Mouse (Mus musculus) lung, embryonic 15.5 days (tissue): ENCODE results near the gene 1500011B03Rik. TPM values are rescaled to one million over a fixed set of nuclear protein-coding genes. Genes with fewer than 3 reads are reported as not detected.
"Not testable (repeated sequence)": the region's sequence is repeated elsewhere in the genome, so short reads cannot be mapped to it uniquely, and the experiment has no call there.

ENCODE experiments used
- ATAC-seq: fragments of 200-750 bp; cut with Nextera tagmentation; 2 replicates; pipeline ENCODE4 v1.8.0; 2017; ENCODE audit warnings: moderate number of reproducible peaks, borderline replicate concordance; ENCODE audit not compliant: low FRiP score, low TSS enrichment; ENCODE audit errors: extremely low read depth
- H3K27ac ChIP-seq: fragments of 300-500 bp; sonication (generic); 2 replicates; pipeline ENCODE4 v1.5.1; 2015; ENCODE audit warnings: moderate library complexity, mild to moderate bottlenecking, inconsistent platforms
- H3K27me3 ChIP-seq: fragments of 300-500 bp; sonication (generic); 2 replicates; pipeline ENCODE4 v1.6.1; 2015; ENCODE audit warnings: inconsistent platforms
- H3K36me3 ChIP-seq: fragments of 300-500 bp; sonication (generic); 2 replicates; pipeline ENCODE4 v1.6.1; 2015; ENCODE audit warnings: inconsistent platforms
- H3K4me1 ChIP-seq: fragments of 300-500 bp; sonication (generic); 2 replicates; pipeline ENCODE4 v1.6.1; 2015; ENCODE audit warnings: inconsistent platforms
- H3K4me2 ChIP-seq: fragments of 300-500 bp; sonication (generic); 2 replicates; pipeline ENCODE4 v1.6.1; 2015; ENCODE audit warnings: inconsistent platforms, mild to moderate bottlenecking, moderate library complexity
- H3K4me3 ChIP-seq: fragments of 300-500 bp; sonication (generic); 2 replicates; pipeline ENCODE4 v1.5.1; 2015; ENCODE audit warnings: mild to moderate bottlenecking, inconsistent platforms
- H3K9ac ChIP-seq: fragments of 300-500 bp; sonication (generic); 2 replicates; pipeline ENCODE4 v1.6.1; 2015; ENCODE audit warnings: inconsistent platforms
- H3K9me3 ChIP-seq: fragments of 300-500 bp; sonication (generic); 2 replicates; pipeline ENCODE4 v1.6.1; 2016; ENCODE audit warnings: inconsistent platforms
- WGBS: fragments of 180-500 bp; shearing (Covaris S2); methylation state at CpG from one replicate; pipeline ENCODE4 v1.1.7; 2015; 5-methylcytosine and 5-hydroxymethylcytosine counted together
- polyA plus RNA-seq: library from polyadenylated mRNA; unstranded; fragments of >200 nt; fragmentation: Nextera tagmentation; extraction: Ambion mirVana; gene quantifications from 2 replicates; pipeline ENCODE4 v1.2.1, GENCODE M21; 2015

The 1500011B03Rik gene
- polyA plus RNA-seq, result 76.5 and 76.8 TPM in 2 replicates

- Histone ChIP-seq H3K4me2 (peak within 1 kb of the TSS; percentile 83), H3K36me3 (peaks cover 5% of the 10 kb centered on the region; the same call in 1 of the 2 replicates), H3K27ac (peak within 1 kb of the TSS; percentile 82), H3K9me3 (no peaks in the 10 kb centered on the region), H3K27me3 (no peaks in the 10 kb centered on the region), H3K4me3 (peak within 1 kb of the TSS; percentile 80), H3K9ac (peak within 1 kb of the TSS; percentile 77), H3K4me1 (peaks cover 14% of the 10 kb centered on the region; the same call in 1 of the 2 replicates)
- WGBS, result 9% methylated on average over 43 of the region's 53 CpGs
- ATAC-seq, result peak; percentile 88
Observed at GRCm38 (mm10) chr5:114822796-114823688, at the start of gene 1500011B03Rik. Gene 1500011B03Rik, minus strand, starts transcription at chr5:114823468.

- no peak for ATAC-seq
- Histone ChIP-seq H3K4me1 (no peaks in the 10 kb centered on the region), H3K27me3 (peaks cover 8% of the 10 kb centered on the region; the same call in 1 of the 2 replicates), H3K36me3 (no peaks in the 10 kb centered on the region), H3K4me3 (no peak overlapping the region), H3K4me2 (no peak overlapping the region), H3K9me3 (peaks cover 7% of the 10 kb centered on the region), H3K9ac (no peak overlapping the region), H3K27ac (no peak overlapping the region)
- WGBS, result 88% methylated on average over 12 of the region's 12 CpGs
Observed at GRCm38 (mm10) chr5:114865279-114865678, 42.0 kb upstream of the 1500011B03Rik start.

- WGBS, result 84% methylated on average over 7 of the region's 7 CpGs
- no peak for ATAC-seq
- no peaks in the 10 kb centered on the region for H3K36me3 ChIP-seq
- H3K27me3 ChIP-seq, result peaks cover 10% of the 10 kb centered on the region; the same call in 1 of the 2 replicates
- no peak overlapping the region for H3K27ac ChIP-seq
- H3K4me2 ChIP-seq, result no peak overlapping the region
- no peak overlapping the region for H3K9ac ChIP-seq
- H3K4me3 ChIP-seq, result no peak overlapping the region
- H3K9me3 ChIP-seq, result peaks cover 7% of the 10 kb centered on the region
- no peaks in the 10 kb centered on the region for H3K4me1 ChIP-seq
Observed at GRCm38 (mm10) chr5:114864813-114865212, 41.5 kb upstream of the 1500011B03Rik start.

- no peak overlapping the region for H3K27ac ChIP-seq
- no peaks in the 10 kb centered on the region for H3K9me3 ChIP-seq
- no peaks in the 10 kb centered on the region for H3K36me3 ChIP-seq
- 0 out of 2 replicates have a peak, but pooled peaks cover 3% of the 10 kb centered on the region for H3K4me1 ChIP-seq
- H3K4me2 ChIP-seq, result no peak overlapping the region
- 56% methylated on average over 6 of the region's 6 CpGs for WGBS
- ATAC-seq, result no peak
- no peak overlapping the region for H3K4me3 ChIP-seq
- H3K9ac ChIP-seq, result no peak overlapping the region
- H3K27me3 ChIP-seq, result peaks cover 35% of the 10 kb centered on the region
Observed at GRCm38 (mm10) chr5:114861730-114862129, 38.5 kb upstream of the 1500011B03Rik start.

DNA sequence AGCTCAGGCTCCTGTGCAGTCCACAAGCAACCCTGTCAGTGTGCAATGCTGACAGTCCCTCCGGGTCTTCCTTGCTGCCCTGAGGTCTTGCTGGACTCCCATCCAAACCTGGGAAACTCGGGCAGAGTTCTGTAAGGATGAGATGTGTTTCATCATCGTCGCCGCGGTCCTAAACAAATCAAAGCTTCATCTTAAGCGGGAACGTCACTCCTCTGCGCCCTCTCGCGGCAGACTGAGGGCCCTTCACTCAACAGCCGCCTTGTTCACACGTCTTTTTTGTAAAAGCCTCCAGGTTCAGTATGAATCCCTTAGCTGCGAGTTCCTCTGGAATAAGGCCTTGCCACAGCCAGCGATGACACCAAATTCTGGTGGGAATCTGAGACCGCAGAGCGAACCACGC, 36.0 kb upstream of the 1500011B03Rik start:
- H3K27me3 ChIP-seq, result peaks cover 36% of the 10 kb centered on the region
- no peak for ATAC-seq
- H3K9me3 ChIP-seq, result no peaks in the 10 kb centered on the region

DNA sequence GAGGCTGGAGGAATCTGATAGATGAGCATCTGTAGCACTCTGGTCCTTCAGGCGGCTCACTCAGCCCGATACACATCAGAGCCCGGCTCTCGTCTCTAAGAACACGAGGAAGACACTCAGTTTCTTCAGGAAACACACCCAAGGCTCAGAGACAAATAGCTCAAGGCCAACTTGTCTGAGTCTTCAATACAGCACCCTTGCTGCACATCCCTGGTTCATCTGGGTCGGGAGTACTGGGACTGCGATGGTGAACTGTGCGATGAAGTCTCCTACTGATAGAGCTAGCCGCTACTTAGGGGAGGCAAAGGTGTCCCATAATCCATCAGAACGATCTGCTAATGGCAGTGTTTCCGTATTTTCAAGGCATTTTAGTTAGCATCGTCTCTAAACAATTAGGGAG, 35.3 kb upstream of the 1500011B03Rik start, which contains the start of gene Gm9936:
Gm9936 (minus strand) TSS at position 101 of the 400 bp plus-strand sequence.
- H3K9ac ChIP-seq, result no peak within 1 kb of the TSS; the same call in 1 of the 2 replicates
- H3K36me3 ChIP-seq, result no peaks in the 10 kb centered on the region
- H3K4me3 ChIP-seq, result peak within 1 kb of the TSS; percentile 21
- H3K27ac ChIP-seq, result no peak within 1 kb of the TSS
- WGBS, result 62% methylated on average over 12 of the region's 12 CpGs
- H3K9me3 ChIP-seq, result no peaks in the 10 kb centered on the region
- no peak for ATAC-seq
- peaks cover 36% of the 10 kb centered on the region for H3K27me3 ChIP-seq
- peak within 1 kb of the TSS; percentile 52 for H3K4me2 ChIP-seq
- 0 out of 2 replicates have a peak, but pooled peaks cover 3% of the 10 kb centered on the region for H3K4me1 ChIP-seq

More for the DNA sequence above, 36.0 kb upstream of the 1500011B03Rik start:
- peak overlapping the region; percentile 21 for H3K4me3 ChIP-seq
- no peak overlapping the region for H3K27ac ChIP-seq
- 0 out of 2 replicates have a peak, but pooled peaks cover 3% of the 10 kb centered on the region for H3K4me1 ChIP-seq
- H3K9ac ChIP-seq, result no peak overlapping the region; the same call in 1 of the 2 replicates
- WGBS, result 4% methylated on average over 18 of the region's 18 CpGs
- H3K36me3 ChIP-seq, result no peaks in the 10 kb centered on the region
- H3K4me2 ChIP-seq, result peak overlapping the region; percentile 52

DNA sequence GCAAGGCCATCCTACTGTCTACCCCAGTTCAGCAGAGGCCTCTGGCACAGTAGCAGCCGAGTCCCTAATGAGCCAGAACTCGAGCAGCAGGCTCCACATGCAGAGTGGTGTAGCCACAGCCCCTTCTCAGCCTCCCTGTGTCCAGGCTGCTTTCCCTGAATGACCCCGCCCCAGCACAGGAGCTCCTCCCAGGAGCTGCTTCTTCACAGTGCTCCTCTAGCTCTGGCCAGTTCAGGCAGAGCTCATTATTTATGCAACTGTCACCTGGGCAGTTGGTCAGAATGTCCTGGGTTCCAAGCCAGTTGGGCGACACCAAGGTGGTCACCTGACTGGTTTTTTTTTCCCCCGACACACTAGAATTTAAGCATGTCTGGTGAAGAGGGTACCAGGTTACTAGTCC, 30.1 kb upstream of the 1500011B03Rik start, which contains the start of gene 4930519G04Rik:
4930519G04Rik (plus strand) TSS at position 301 of the 400 bp plus-strand sequence.
- WGBS, result 56% methylated on average over 3 of the region's 5 CpGs
- not testable (repeated sequence) for ATAC-seq

DNA sequence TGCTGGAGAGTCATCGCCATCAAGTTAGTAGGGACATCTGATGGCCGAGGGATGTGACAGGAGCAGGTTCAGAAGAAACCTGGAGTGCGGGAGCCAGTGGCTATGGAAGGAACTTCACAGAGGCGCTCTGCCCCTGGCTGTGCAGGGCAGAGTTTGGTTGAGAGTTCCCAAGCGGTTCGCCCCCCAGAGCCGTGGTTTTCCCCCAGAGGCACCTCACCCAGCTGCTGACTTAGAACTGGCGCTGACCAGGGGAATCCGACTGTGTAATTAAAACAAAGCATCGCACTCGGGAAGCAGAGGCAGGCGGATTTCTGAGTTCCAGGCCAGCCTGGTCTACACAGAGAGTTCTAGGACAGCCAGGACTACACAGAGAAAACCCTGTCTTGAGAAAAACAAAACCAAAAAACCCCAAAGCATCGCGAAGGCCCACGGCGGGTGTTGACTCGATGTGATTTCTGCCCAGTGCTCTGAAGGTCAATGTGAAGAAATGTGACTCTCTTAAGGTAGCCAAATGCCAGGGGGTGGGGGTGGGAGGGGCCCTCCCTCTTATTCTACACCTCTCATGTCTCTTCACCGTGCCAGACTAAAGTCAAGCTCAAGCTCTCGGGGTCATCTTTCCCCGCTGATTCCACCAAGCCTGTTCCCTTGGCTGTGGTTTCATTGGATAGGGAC, 28.4 kb upstream of the 1500011B03Rik start:
- no peaks in the 10 kb centered on the region for H3K4me1 ChIP-seq
- H3K9me3 ChIP-seq, result no peaks in the 10 kb centered on the region
- H3K9ac ChIP-seq, result no peak overlapping the region
- ATAC-seq, result no peak
- H3K27ac ChIP-seq, result no peak overlapping the region
- no peaks in the 10 kb centered on the region for H3K36me3 ChIP-seq
- 0 out of 2 replicates have a peak, but pooled peaks cover under 1% of the 10 kb centered on the region for H3K27me3 ChIP-seq
- 80% methylated on average over 20 of the region's 20 CpGs for WGBS
- no peak overlapping the region for H3K4me3 ChIP-seq
- no peak overlapping the region for H3K4me2 ChIP-seq

More for the DNA sequence above, 30.1 kb upstream of the 1500011B03Rik start, which contains the start of gene 4930519G04Rik:
- not testable (repeated sequence) for H3K36me3 ChIP-seq, H3K4me3 ChIP-seq, H3K9me3 ChIP-seq, H3K27ac ChIP-seq, H3K4me1 ChIP-seq, H3K9ac ChIP-seq, H3K4me2 ChIP-seq
- peaks cover 14% of the 10 kb centered on the region for H3K27me3 ChIP-seq

- not testable (repeated sequence) for H3K9ac ChIP-seq, ATAC-seq, H3K9me3 ChIP-seq, H3K4me2 ChIP-seq, H3K27ac ChIP-seq, H3K27me3 ChIP-seq, H3K4me3 ChIP-seq, H3K36me3 ChIP-seq
- 79% methylated on average over 2 of the region's 2 CpGs for WGBS
- peaks cover 15% of the 10 kb centered on the region; the same call in 1 of the 2 replicates for H3K4me1 ChIP-seq
Observed at GRCm38 (mm10) chr5:114844371-114844770, 21.1 kb upstream of the 1500011B03Rik start.

DNA sequence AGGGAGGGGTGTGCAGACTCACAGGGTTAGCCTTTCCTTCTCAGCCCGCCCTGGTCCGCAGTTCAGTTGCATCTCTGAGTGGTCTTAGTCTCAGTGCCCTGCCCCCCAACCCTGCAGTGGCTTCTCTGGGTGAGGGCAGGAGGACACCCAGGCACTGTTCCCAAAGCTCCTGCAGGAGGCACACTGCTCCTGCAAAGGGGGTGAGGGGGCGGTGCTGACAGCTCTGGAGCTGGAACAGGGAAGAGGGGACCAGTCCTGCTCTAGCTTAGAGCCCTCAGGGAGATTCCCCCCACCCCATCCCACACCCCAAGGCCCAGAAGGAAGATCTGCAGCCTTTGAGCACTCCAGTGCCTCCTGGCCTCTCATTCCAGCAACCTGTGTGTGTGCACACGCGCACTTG, 19.4 kb upstream of the 1500011B03Rik start:
- H3K27ac ChIP-seq, result no peak overlapping the region
- 59% methylated on average over 5 of the region's 5 CpGs for WGBS
- no peaks in the 10 kb centered on the region for H3K27me3 ChIP-seq
- H3K9ac ChIP-seq, result no peak overlapping the region
- no peaks in the 10 kb centered on the region for H3K36me3 ChIP-seq
- H3K9me3 ChIP-seq, result no peaks in the 10 kb centered on the region
- H3K4me3 ChIP-seq, result no peak overlapping the region
- H3K4me1 ChIP-seq, result peaks cover 15% of the 10 kb centered on the region; the same call in 1 of the 2 replicates
- ATAC-seq, result no peak
- no peak overlapping the region for H3K4me2 ChIP-seq

- 0 out of 2 replicates have a peak, but pooled peaks have one; percentile 6 for ATAC-seq
- peaks cover 15% of the 10 kb centered on the region; the same call in 1 of the 2 replicates for H3K4me1 ChIP-seq
- not testable (repeated sequence) for H3K36me3 ChIP-seq, H3K9ac ChIP-seq, H3K27ac ChIP-seq, H3K4me2 ChIP-seq, H3K9me3 ChIP-seq, H3K4me3 ChIP-seq, H3K27me3 ChIP-seq
- WGBS, result 17% methylated on average over 3 of the region's 3 CpGs
Observed at GRCm38 (mm10) chr5:114842155-114842554, 18.9 kb upstream of the 1500011B03Rik start.
